Mouse (Mus musculus): ENCODE results near the gene Polk. TPM values are rescaled to one million over a fixed set of nuclear protein-coding genes. Genes with fewer than 3 reads are reported as not detected.

The Polk gene
- polyA plus RNA-seq, 1 experiment from 2014 or later = 6.7 TPM

DNA sequence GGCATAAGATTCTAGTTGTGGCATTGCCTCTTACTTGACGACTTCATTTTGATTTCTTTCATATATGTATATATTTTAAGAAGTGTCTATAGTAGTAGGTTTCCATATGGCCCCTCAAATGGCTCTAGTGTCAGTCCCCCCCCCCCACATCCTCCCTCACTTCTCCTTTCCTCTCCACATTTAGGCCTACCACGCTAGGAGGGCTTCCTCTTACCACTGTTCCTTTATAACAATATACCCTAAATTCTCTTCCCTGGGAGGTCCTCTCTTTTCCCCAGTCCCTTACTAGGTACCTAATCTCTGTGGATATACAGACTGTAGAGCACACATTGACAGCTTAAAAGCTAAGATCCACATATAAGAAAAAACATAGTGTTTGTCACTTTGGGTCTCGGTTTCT lies 21.1 kb downstream of the Polk start:
- H3K4me1 ChIP-seq (ENCODE audit: control insufficient read depth, insufficient read depth, low read length) = no peaks in the 10 kb centered on the region
- WGBS = 91% methylated on average over 3 of the region's 3 CpGs
- no peak overlapping the region for H3K27ac ChIP-seq (replicated peaks; ENCODE audit: low read depth, low read length)
- ATAC-seq (ENCODE audit: low FRiP score, low TSS enrichment) = no peak
- no peak overlapping the region for H3K9ac ChIP-seq (replicated peaks; ENCODE audit: low read length)
- DNase-seq = no peak
- H3K4me2 ChIP-seq (ENCODE audit: low read length) = no peak overlapping the region
- H3K36me3 ChIP-seq (ENCODE audit: control insufficient read depth, insufficient read depth, low read length) = 0 out of 2 replicates have a peak, but pooled peaks cover under 1% of the 10 kb centered on the region
- no peak overlapping the region for H3K4me3 ChIP-seq (replicated peaks; ENCODE audit: low read depth, low read length)
- no peaks in the 10 kb centered on the region for H3K9me3 ChIP-seq (ENCODE audit: control insufficient read depth, low read length)
- no peaks in the 10 kb centered on the region for H3K27me3 ChIP-seq (ENCODE audit: control insufficient read depth, insufficient read depth, low read length)

DNA sequence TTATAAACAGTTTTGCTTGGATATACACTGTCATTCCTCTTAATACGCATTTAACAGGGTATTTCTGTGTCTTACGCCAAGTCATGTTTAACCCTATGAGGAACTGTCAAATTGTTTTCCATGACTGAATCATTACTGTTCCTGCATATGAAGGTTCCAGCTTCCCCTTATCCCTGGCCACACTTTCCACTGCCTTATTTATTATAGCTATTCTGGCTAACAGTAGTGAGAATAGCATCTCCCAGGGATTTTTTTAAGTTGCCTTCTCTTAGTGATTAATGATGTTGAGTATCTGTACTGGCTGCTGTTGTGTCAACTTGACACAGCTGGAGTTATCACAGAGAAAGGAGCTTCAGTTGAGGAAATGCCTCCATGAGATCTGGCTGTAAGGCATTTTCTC lies 25.0 kb downstream of the Polk start:
- ATAC-seq (ENCODE audit: low FRiP score, low TSS enrichment) = no peak
- H3K9me3 ChIP-seq (ENCODE audit: control insufficient read depth, low read length) = no peaks in the 10 kb centered on the region
- H3K9ac ChIP-seq (replicated peaks; ENCODE audit: low read length) = no peak overlapping the region
- H3K4me1 ChIP-seq (ENCODE audit: control insufficient read depth, insufficient read depth, low read length) = no peaks in the 10 kb centered on the region
- no peak overlapping the region for H3K27ac ChIP-seq (replicated peaks; ENCODE audit: low read depth, low read length)
- H3K36me3 ChIP-seq (ENCODE audit: control insufficient read depth, insufficient read depth, low read length) = 0 out of 2 replicates have a peak, but pooled peaks cover 3% of the 10 kb centered on the region
- 89% methylated on average over 2 of the region's 2 CpGs for WGBS
- no peak overlapping the region for H3K4me3 ChIP-seq (replicated peaks; ENCODE audit: low read depth, low read length)
- DNase-seq = no peak
- H3K4me2 ChIP-seq (ENCODE audit: low read length) = no peak overlapping the region
- H3K27me3 ChIP-seq (ENCODE audit: control insufficient read depth, insufficient read depth, low read length) = no peaks in the 10 kb centered on the region

DNA sequence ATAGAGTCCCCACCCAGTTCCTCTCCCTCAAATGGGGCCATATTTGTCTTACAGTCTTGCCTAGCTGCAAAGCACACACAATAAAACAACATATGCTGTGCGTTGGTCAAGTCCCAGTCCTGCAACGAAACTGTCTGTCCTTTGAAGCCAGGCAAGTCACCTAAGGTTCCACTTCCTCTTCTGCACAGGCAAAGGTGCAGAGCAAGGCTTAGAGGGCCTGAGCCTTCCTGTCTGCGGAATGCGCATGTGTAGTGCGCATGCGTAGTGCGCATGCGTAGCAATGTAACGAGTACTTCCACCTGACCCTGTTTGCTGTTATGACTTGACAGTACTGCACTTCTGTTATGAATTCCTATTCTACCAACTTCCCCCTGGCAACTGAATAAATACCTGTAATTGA lies 26.1 kb downstream of the Polk start:
- Histone ChIP-seq H3K4me3 (replicated peaks; ENCODE audit: low read depth, low read length) (no peak overlapping the region), H3K9ac (replicated peaks; ENCODE audit: low read length) (no peak overlapping the region), H3K4me1 (ENCODE audit: control insufficient read depth, insufficient read depth, low read length) (no peaks in the 10 kb centered on the region), H3K4me2 (ENCODE audit: low read length) (no peak overlapping the region), H3K36me3 (ENCODE audit: control insufficient read depth, insufficient read depth, low read length) (0 out of 2 replicates have a peak, but pooled peaks cover 3% of the 10 kb centered on the region), H3K27ac (replicated peaks; ENCODE audit: low read depth, low read length) (no peak overlapping the region), H3K9me3 (ENCODE audit: control insufficient read depth, low read length) (no peaks in the 10 kb centered on the region), H3K27me3 (ENCODE audit: control insufficient read depth, insufficient read depth, low read length) (no peaks in the 10 kb centered on the region)
- 93% methylated on average over 9 of the region's 9 CpGs for WGBS
- no peak for DNase-seq
- no peak for ATAC-seq (ENCODE audit: low FRiP score, low TSS enrichment)

DNA sequence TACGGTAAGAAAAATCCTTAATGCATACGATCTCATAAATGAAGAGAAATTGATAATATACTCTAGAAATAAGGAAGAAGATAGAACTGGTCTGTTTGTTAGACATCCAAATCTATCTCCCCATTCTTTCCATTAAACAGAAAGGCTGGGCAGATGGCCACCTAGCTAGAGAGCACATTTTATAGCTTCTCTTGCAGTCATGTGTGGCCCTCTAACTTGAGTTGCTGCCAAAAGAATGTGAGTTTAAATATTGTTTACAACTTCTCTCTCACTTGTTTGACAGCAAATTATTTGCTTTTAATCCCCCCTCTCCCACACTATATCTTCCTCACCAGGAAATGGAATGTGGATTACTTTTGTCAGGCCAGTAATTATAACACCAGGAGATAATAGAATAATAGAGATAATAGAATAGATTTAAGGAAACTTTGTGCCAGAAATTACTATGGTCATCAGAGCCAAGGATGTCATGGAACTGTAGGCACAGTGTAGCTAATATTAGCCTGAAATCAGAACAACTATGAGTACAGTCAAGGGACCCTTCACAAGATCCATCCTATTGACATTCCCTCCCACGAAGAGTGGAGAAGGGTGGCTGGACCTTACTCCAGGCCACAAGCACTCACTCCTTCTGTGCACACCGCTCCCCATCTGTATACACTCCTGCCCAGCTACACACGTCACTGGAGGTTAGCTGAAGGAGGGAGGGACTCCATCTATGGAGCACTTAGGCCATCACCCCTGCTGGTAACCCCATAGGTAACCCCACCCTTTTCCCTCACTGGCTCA lies 28.0 kb downstream of the Polk start:
- Histone ChIP-seq H3K27ac (replicated peaks; ENCODE audit: low read depth, low read length) (no peak overlapping the region), H3K4me1 (ENCODE audit: control insufficient read depth, insufficient read depth, low read length) (no peaks in the 10 kb centered on the region), H3K9ac (replicated peaks; ENCODE audit: low read length) (no peak overlapping the region), H3K4me3 (replicated peaks; ENCODE audit: low read depth, low read length) (no peak overlapping the region), H3K36me3 (ENCODE audit: control insufficient read depth, insufficient read depth, low read length) (0 out of 2 replicates have a peak, but pooled peaks cover 3% of the 10 kb centered on the region), H3K4me2 (ENCODE audit: low read length) (no peak overlapping the region), H3K27me3 (ENCODE audit: control insufficient read depth, insufficient read depth, low read length) (no peaks in the 10 kb centered on the region), H3K9me3 (ENCODE audit: control insufficient read depth, low read length) (no peaks in the 10 kb centered on the region)
- DNase-seq (no peak), ATAC-seq (ENCODE audit: low FRiP score, low TSS enrichment) (no peak)
- WGBS = 90% methylated on average over 5 of the region's 5 CpGs

DNA sequence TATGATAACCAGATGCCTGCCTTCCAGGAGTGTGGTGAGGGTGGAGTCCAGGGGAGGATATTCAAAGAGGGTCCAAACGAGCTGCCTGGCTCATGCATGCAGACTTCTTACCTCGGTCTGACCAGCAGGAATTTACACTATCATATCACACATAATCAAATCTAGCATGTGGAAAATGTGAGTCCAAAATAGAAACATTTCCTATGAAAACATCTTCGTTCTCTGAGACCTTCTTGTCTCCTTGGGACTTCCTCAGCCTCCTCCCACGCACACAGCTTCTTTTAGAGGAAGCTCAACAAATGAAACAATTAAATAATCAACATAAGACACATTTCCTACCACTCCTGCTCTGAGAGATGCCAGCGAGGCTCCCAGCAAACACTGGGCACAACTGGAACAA lies 30.5 kb downstream of the Polk start:
- no peak overlapping the region for H3K9ac ChIP-seq (replicated peaks; ENCODE audit: low read length)
- no peak overlapping the region for H3K4me2 ChIP-seq (ENCODE audit: low read length)
- 86% methylated on average over 5 of the region's 5 CpGs for WGBS
- no peaks in the 10 kb centered on the region for H3K4me1 ChIP-seq (ENCODE audit: control insufficient read depth, insufficient read depth, low read length)
- H3K9me3 ChIP-seq (ENCODE audit: control insufficient read depth, low read length) = no peaks in the 10 kb centered on the region
- 0 out of 2 replicates have a peak, but pooled peaks cover 3% of the 10 kb centered on the region for H3K36me3 ChIP-seq (ENCODE audit: control insufficient read depth, insufficient read depth, low read length)
- DNase-seq (no peak), ATAC-seq (ENCODE audit: low FRiP score, low TSS enrichment) (no peak)
- no peak overlapping the region for H3K27ac ChIP-seq (replicated peaks; ENCODE audit: low read depth, low read length)
- H3K4me3 ChIP-seq (replicated peaks; ENCODE audit: low read depth, low read length) = no peak overlapping the region
- no peaks in the 10 kb centered on the region for H3K27me3 ChIP-seq (ENCODE audit: control insufficient read depth, insufficient read depth, low read length)

DNA sequence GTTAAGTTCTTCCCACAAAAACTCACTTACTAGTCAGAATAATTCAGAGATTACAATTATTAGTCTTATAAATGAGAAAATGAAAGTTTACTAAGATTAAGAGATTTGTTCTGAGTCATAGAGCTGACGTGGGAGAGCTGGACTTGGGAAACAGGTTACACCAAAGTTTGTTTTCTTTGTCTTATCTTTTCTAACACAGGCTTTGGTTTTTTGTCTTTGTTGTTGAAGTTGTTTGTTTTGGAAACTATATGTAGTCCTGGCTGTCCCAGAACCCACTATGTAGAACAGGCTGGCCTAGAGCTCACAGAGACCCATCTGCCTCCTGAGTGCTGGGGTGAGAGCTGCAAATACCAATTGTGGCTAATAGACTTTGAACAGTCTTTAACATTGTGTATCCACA lies 31.1 kb downstream of the Polk start:
- H3K4me2 ChIP-seq (ENCODE audit: low read length) = no peak overlapping the region
- no peak for ATAC-seq (ENCODE audit: low FRiP score, low TSS enrichment)

DNA sequence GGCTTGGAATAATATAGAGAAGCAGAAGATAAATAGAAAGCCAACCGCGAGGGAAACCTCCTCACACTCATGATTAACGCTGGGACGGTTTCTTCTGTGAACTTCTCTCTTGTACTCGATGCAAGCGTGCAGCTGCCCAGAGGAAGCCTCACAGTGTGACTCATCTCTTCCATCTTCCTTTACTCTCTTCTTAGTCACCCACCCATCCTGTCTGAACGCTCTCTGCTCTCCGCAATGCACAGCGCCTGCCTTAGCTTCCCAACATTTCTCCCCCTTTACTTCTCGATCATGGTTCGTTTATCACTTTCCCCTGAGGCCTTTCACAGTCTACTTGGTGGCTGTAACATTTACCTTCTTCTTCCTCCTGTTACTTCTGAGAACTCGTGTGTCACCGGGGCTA lies 31.7 kb downstream of the Polk start:
- no peaks in the 10 kb centered on the region for H3K9me3 ChIP-seq (ENCODE audit: control insufficient read depth, low read length)
- ATAC-seq (ENCODE audit: low FRiP score, low TSS enrichment) (no peak), DNase-seq (no peak)
- WGBS = 90% methylated on average over 13 of the region's 13 CpGs
- no peak overlapping the region for H3K4me3 ChIP-seq (replicated peaks; ENCODE audit: low read depth, low read length)
- H3K36me3 ChIP-seq (ENCODE audit: control insufficient read depth, insufficient read depth, low read length) = no peaks in the 10 kb centered on the region
- H3K27ac ChIP-seq (replicated peaks; ENCODE audit: low read depth, low read length) = no peak overlapping the region
- H3K4me2 ChIP-seq (ENCODE audit: low read length) = no peak overlapping the region
- H3K27me3 ChIP-seq (ENCODE audit: control insufficient read depth, insufficient read depth, low read length) = no peaks in the 10 kb centered on the region
- H3K9ac ChIP-seq (replicated peaks; ENCODE audit: low read length) = no peak overlapping the region
- H3K4me1 ChIP-seq (ENCODE audit: control insufficient read depth, insufficient read depth, low read length) = no peaks in the 10 kb centered on the region

More for the DNA sequence above, 31.1 kb downstream of the Polk start:
- DNase-seq = no peak
- no peaks in the 10 kb centered on the region for H3K27me3 ChIP-seq (ENCODE audit: control insufficient read depth, insufficient read depth, low read length)
- H3K4me3 ChIP-seq (replicated peaks; ENCODE audit: low read depth, low read length) = no peak overlapping the region
- H3K4me1 ChIP-seq (ENCODE audit: control insufficient read depth, insufficient read depth, low read length) = no peaks in the 10 kb centered on the region
- no peak overlapping the region for H3K27ac ChIP-seq (replicated peaks; ENCODE audit: low read depth, low read length)
- no peak overlapping the region for H3K9ac ChIP-seq (replicated peaks; ENCODE audit: low read length)
- H3K9me3 ChIP-seq (ENCODE audit: control insufficient read depth, low read length) = no peaks in the 10 kb centered on the region
- 0 out of 2 replicates have a peak, but pooled peaks cover 2% of the 10 kb centered on the region for H3K36me3 ChIP-seq (ENCODE audit: control insufficient read depth, insufficient read depth, low read length)
- 84% methylated on average over 1 of the region's 1 CpGs for WGBS

DNA sequence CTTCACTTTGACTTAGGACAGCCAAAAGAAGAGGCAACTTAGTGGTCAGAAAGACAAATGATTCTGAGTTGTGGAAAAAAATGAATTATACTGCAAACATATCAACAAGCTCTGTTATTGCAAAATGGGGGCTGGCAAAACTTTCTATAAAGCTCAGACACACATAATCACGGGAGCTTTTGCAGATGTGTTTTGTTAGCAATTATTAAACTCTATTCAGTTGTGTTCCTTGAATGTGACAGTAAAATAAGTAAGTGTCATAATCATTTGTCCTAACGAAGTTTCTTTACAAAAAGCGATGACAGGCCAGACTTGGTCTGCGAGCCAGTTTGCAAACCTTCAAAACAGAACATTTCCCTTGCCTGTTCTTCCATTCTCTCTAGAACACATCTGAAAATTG lies 34.8 kb downstream of the Polk start:
- H3K36me3 ChIP-seq (ENCODE audit: control insufficient read depth, insufficient read depth, low read length) = no peaks in the 10 kb centered on the region
- H3K4me3 ChIP-seq (replicated peaks; ENCODE audit: low read depth, low read length) = no peak overlapping the region
- WGBS = 95% methylated on average over 4 of the region's 4 CpGs
- no peaks in the 10 kb centered on the region for H3K4me1 ChIP-seq (ENCODE audit: control insufficient read depth, insufficient read depth, low read length)
- H3K9ac ChIP-seq (replicated peaks; ENCODE audit: low read length) = no peak overlapping the region
- ATAC-seq (ENCODE audit: low FRiP score, low TSS enrichment) = no peak
- H3K27ac ChIP-seq (replicated peaks; ENCODE audit: low read depth, low read length) = no peak overlapping the region
- no peak overlapping the region for H3K4me2 ChIP-seq (ENCODE audit: low read length)
- DNase-seq = no peak
- H3K27me3 ChIP-seq (ENCODE audit: control insufficient read depth, insufficient read depth, low read length) = no peaks in the 10 kb centered on the region
- H3K9me3 ChIP-seq (ENCODE audit: control insufficient read depth, low read length) = no peaks in the 10 kb centered on the region

DNA sequence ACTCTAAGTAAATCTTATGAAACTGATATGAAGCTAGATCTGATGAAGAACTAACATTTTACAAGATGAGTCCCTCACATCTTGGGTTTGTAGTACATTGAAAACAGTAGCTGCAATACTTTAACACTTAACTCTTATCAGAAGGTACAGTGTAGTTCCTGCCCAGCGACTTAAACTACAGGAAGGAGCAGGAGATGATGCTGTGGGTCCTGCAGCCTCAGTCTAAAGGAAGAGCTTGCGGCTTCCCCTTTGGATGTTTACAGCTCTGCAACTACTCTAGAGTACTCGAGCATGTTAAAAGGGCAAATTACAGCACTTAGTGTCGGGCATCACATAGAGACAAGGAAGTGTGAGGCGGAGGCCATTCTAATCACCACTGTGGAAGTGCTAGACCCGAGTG lies 36.1 kb downstream of the Polk start:
- no peaks in the 10 kb centered on the region for H3K4me1 ChIP-seq (ENCODE audit: control insufficient read depth, insufficient read depth, low read length)
- no peaks in the 10 kb centered on the region for H3K36me3 ChIP-seq (ENCODE audit: control insufficient read depth, insufficient read depth, low read length)
- no peak overlapping the region for H3K9ac ChIP-seq (replicated peaks; ENCODE audit: low read length)
- WGBS = 87% methylated on average over 6 of the region's 6 CpGs
- H3K27me3 ChIP-seq (ENCODE audit: control insufficient read depth, insufficient read depth, low read length) = no peaks in the 10 kb centered on the region
- DNase-seq = no peak
- ATAC-seq (ENCODE audit: low FRiP score, low TSS enrichment) = no peak
- no peak overlapping the region for H3K4me2 ChIP-seq (ENCODE audit: low read length)
- no peaks in the 10 kb centered on the region for H3K9me3 ChIP-seq (ENCODE audit: control insufficient read depth, low read length)
- H3K27ac ChIP-seq (replicated peaks; ENCODE audit: low read depth, low read length) = no peak overlapping the region
- no peak overlapping the region for H3K4me3 ChIP-seq (replicated peaks; ENCODE audit: low read depth, low read length)
